Mouse (Mus musculus) stomach, embryonic 16.5 days (tissue): ENCODE data around the gene Mrpl46. TPM values are rescaled to one million over a fixed set of nuclear protein-coding genes. Genes with fewer than 3 reads are reported as not detected.

ENCODE experiments used
- ATAC-seq: fragments of 200-750 bp; cut with Nextera tagmentation; 2 replicates; pipeline ENCODE4 v1.8.0; 2017; ENCODE audit warnings: moderate number of reproducible peaks, moderate TSS enrichment; ENCODE audit not compliant: insufficient read depth, low FRiP score
- H3K27ac ChIP-seq: fragments of 300-500 bp; sonication (generic); 2 replicates; pipeline ENCODE4 v1.5.1; 2014; ENCODE audit warnings: low read length
- H3K27me3 ChIP-seq: fragments of 300-500 bp; sonication (generic); 2 replicates; pipeline ENCODE4 v1.6.1; 2014; ENCODE audit warnings: low read length, control low read depth, mixed read lengths; ENCODE audit not compliant: control insufficient read depth, insufficient read depth
- H3K36me3 ChIP-seq: fragments of 300-500 bp; sonication (generic); 2 replicates; pipeline ENCODE4 v1.6.1; 2014; ENCODE audit warnings: low read length; ENCODE audit not compliant: control insufficient read depth, insufficient read depth
- H3K4me1 ChIP-seq: fragments of 300-500 bp; sonication (generic); 2 replicates; pipeline ENCODE4 v1.6.1; 2014; ENCODE audit warnings: low read length, control low read depth, mixed read lengths; ENCODE audit not compliant: control insufficient read depth, insufficient read depth
- H3K4me2 ChIP-seq: fragments of 300-500 bp; sonication (generic); 2 replicates; pipeline ENCODE4 v1.6.1; 2014; ENCODE audit warnings: low read depth, low read length, mixed read lengths
- H3K4me3 ChIP-seq: fragments of 300-500 bp; sonication (generic); replicated peaks from 2 replicates; pipeline ENCODE4 v1.5.1; 2014; ENCODE audit warnings: mild to moderate bottlenecking, low read length
- H3K9ac ChIP-seq: fragments of 300-500 bp; sonication (generic); 2 replicates; pipeline ENCODE4 v1.6.1; 2014; ENCODE audit warnings: low read length
- H3K9me3 ChIP-seq: fragments of 300-500 bp; sonication (generic); replicated peaks from 2 replicates; pipeline ENCODE4 v1.6.1; 2016; ENCODE audit warnings: low read length, control low read depth; ENCODE audit not compliant: control insufficient read depth
- WGBS: fragments of 180-500 bp; shearing (Covaris S2); extraction: QIAGEN DNeasy Blood & Tissue Kit; methylation state at CpG from one replicate; pipeline ENCODE4 v1.1.7; 2014; 5-methylcytosine and 5-hydroxymethylcytosine counted together
- polyA plus RNA-seq: library from polyadenylated mRNA; unstranded; fragments of >200 nt; fragmentation: Nextera tagmentation; extraction: Ambion mirVana; gene quantifications from 2 replicates; pipeline ENCODE4 v1.2.1, GENCODE M21; 2015

The Mrpl46 gene
- 54.7 and 63.2 TPM in 2 replicates for polyA plus RNA-seq

- Histone ChIP-seq H3K9ac (peak within 1 kb of the TSS; percentile 92), H3K27me3 (no peaks in the 10 kb centered on the region), H3K9me3 (no peaks in the 10 kb centered on the region), H3K36me3 (no peaks in the 10 kb centered on the region; the same call in 1 of the 2 replicates), H3K4me3 (peak within 1 kb of the TSS; percentile 92), H3K4me1 (peaks cover 8% of the 10 kb centered on the region), H3K4me2 (peak within 1 kb of the TSS; percentile 80), H3K27ac (peak within 1 kb of the TSS; percentile 29; the same call in 1 of the 2 replicates)
- under 1% methylated on average over 44 of the region's 44 CpGs for WGBS
- peak; percentile 97 for ATAC-seq
These were observed at the start of gene Mrpl46, which contains the start of gene Mrps11 for GRCm38 (mm10) chr7:78782639-78783581. Gene Mrpl46, minus strand, starts transcription at chr7:78783531. Gene Mrps11, plus strand, starts transcription at chr7:78783119.

GRCm38 (mm10) chr7:78827749-78828362 lies 44.5 kb upstream of the Mrpl46 start:
- ATAC-seq: no peak
- WGBS: 74% methylated on average over 14 of the region's 14 CpGs

GRCm38 (mm10) chr7:78826682-78827385 lies 43.5 kb upstream of the Mrpl46 start:
- 36% methylated on average over 9 of the region's 9 CpGs for WGBS
- H3K36me3 ChIP-seq: no peaks in the 10 kb centered on the region; the same call in 1 of the 2 replicates
- no peak overlapping the region for H3K4me3 ChIP-seq
- no peaks in the 10 kb centered on the region for H3K4me1 ChIP-seq
- no peak overlapping the region for H3K4me2 ChIP-seq
- no peak for ATAC-seq
- H3K9me3 ChIP-seq: no peaks in the 10 kb centered on the region
- H3K27ac ChIP-seq: no peak overlapping the region
- H3K9ac ChIP-seq: no peak overlapping the region
- no peaks in the 10 kb centered on the region for H3K27me3 ChIP-seq

More at GRCm38 (mm10) chr7:78827749-78828362, 44.5 kb upstream of the Mrpl46 start:
- Histone ChIP-seq H3K4me3 (no peak overlapping the region), H3K9ac (no peak overlapping the region), H3K27ac (no peak overlapping the region), H3K4me1 (no peaks in the 10 kb centered on the region), H3K9me3 (no peaks in the 10 kb centered on the region), H3K36me3 (no peaks in the 10 kb centered on the region; the same call in 1 of the 2 replicates), H3K27me3 (no peaks in the 10 kb centered on the region), H3K4me2 (no peak overlapping the region)

GRCm38 (mm10) chr7:78818336-78818735 lies 35.0 kb upstream of the Mrpl46 start:
- Histone ChIP-seq H3K4me2 (no peak overlapping the region), H3K9me3 (no peaks in the 10 kb centered on the region), H3K9ac (no peak overlapping the region), H3K4me1 (no peaks in the 10 kb centered on the region), H3K27me3 (no peaks in the 10 kb centered on the region), H3K27ac (no peak overlapping the region), H3K4me3 (no peak overlapping the region), H3K36me3 (no peaks in the 10 kb centered on the region)
- no peak for ATAC-seq
- WGBS: 75% methylated on average over 12 of the region's 12 CpGs

GRCm38 (mm10) chr7:78814766-78815165 lies 31.4 kb upstream of the Mrpl46 start:
- ATAC-seq: no peak
- Histone ChIP-seq H3K27ac (no peak overlapping the region), H3K27me3 (no peaks in the 10 kb centered on the region), H3K4me2 (no peak overlapping the region), H3K36me3 (no peaks in the 10 kb centered on the region), H3K9me3 (no peaks in the 10 kb centered on the region), H3K9ac (no peak overlapping the region), H3K4me1 (no peaks in the 10 kb centered on the region), H3K4me3 (no peak overlapping the region)

GRCm38 (mm10) chr7:78813791-78814190 lies 30.5 kb upstream of the Mrpl46 start:
- no peak overlapping the region for H3K4me3 ChIP-seq
- H3K9ac ChIP-seq: no peak overlapping the region
- no peak overlapping the region for H3K27ac ChIP-seq
- WGBS: 90% methylated on average over 6 of the region's 6 CpGs
- no peak for ATAC-seq
- H3K9me3 ChIP-seq: no peaks in the 10 kb centered on the region
- no peaks in the 10 kb centered on the region for H3K4me1 ChIP-seq
- no peaks in the 10 kb centered on the region for H3K36me3 ChIP-seq
- no peak overlapping the region for H3K4me2 ChIP-seq
- no peaks in the 10 kb centered on the region for H3K27me3 ChIP-seq

GRCm38 (mm10) chr7:78807192-78807591 lies 23.9 kb upstream of the Mrpl46 start:
- H3K27me3 ChIP-seq: no peaks in the 10 kb centered on the region
- WGBS: 39% methylated on average over 4 of the region's 4 CpGs
- no peaks in the 10 kb centered on the region for H3K36me3 ChIP-seq
- peaks cover 4% of the 10 kb centered on the region; the same call in 1 of the 2 replicates for H3K4me1 ChIP-seq
- H3K9me3 ChIP-seq: no peaks in the 10 kb centered on the region
- no peak overlapping the region for H3K9ac ChIP-seq
- peak; percentile 49; the same call in 1 of the 2 replicates for ATAC-seq
- no peak overlapping the region for H3K4me2 ChIP-seq
- H3K27ac ChIP-seq: 0 out of 2 replicates have a peak overlapping the region, but pooled peaks have one; percentile 20
- H3K4me3 ChIP-seq: no peak overlapping the region

GRCm38 (mm10) chr7:78803841-78804240 lies 20.5 kb upstream of the Mrpl46 start:
- Histone ChIP-seq H3K4me3 (no peak overlapping the region), H3K9ac (no peak overlapping the region), H3K27ac (no peak overlapping the region), H3K9me3 (no peaks in the 10 kb centered on the region), H3K4me2 (no peak overlapping the region), H3K4me1 (peaks cover 4% of the 10 kb centered on the region; the same call in 1 of the 2 replicates), H3K36me3 (no peaks in the 10 kb centered on the region), H3K27me3 (no peaks in the 10 kb centered on the region)
- ATAC-seq: 0 out of 2 replicates have a peak, but pooled peaks have one; percentile 41
- WGBS: 75% methylated on average over 3 of the region's 3 CpGs
